Mouse (Mus musculus) neural tube, embryonic 14.5 days (tissue): ENCODE measurements around the gene Ablim2. TPM values are rescaled to one million over a fixed set of nuclear protein-coding genes. Genes with fewer than 3 reads are reported as not detected.
A peak's percentile ranks its signal among the peaks of the same experiment; 100 is the strongest.

Source experiments
- ATAC-seq: fragments of 200-750 bp; cut with Nextera tagmentation; 2 replicates; pipeline ENCODE4 v1.8.0; 2017; ENCODE audit warnings: low read depth, mild to moderate bottlenecking, moderate TSS enrichment, moderate library complexity
- H3K27ac ChIP-seq: fragments of 300-500 bp; sonication (generic); 2 replicates; pipeline ENCODE4 v1.5.1; 2014; ENCODE audit warnings: low read depth, mild to moderate bottlenecking, control low read depth, low read length, moderate library complexity, mixed read lengths
- H3K27me3 ChIP-seq: fragments of 300-500 bp; sonication (generic); 2 replicates; pipeline ENCODE4 v1.6.1; 2014; ENCODE audit warnings: low read length; ENCODE audit not compliant: control insufficient read depth, insufficient read depth
- H3K36me3 ChIP-seq: fragments of 300-500 bp; sonication (generic); 2 replicates; pipeline ENCODE4 v1.6.1; 2014; ENCODE audit warnings: low read length, mixed read lengths; ENCODE audit not compliant: control insufficient read depth, insufficient read depth
- H3K4me1 ChIP-seq: fragments of 300-500 bp; sonication (generic); 2 replicates; pipeline ENCODE4 v1.6.1; 2014; ENCODE audit warnings: low read length; ENCODE audit not compliant: control insufficient read depth, insufficient read depth
- H3K4me2 ChIP-seq: fragments of 300-500 bp; sonication (generic); 2 replicates; pipeline ENCODE4 v1.6.1; 2014; ENCODE audit warnings: mild to moderate bottlenecking, low read depth, low read length, control low read depth
- H3K4me3 ChIP-seq: fragments of 300-500 bp; sonication (generic); 2 replicates; pipeline ENCODE4 v1.5.1; 2014; ENCODE audit warnings: low read depth, low read length, control low read depth, mixed read lengths
- H3K9ac ChIP-seq: fragments of 300-500 bp; sonication (generic); replicated peaks from 2 replicates; pipeline ENCODE4 v1.6.1; 2014; ENCODE audit warnings: low read depth, mild to moderate bottlenecking, control low read depth, low read length, mixed read lengths
- H3K9me3 ChIP-seq: fragments of 300-500 bp; sonication (generic); 2 replicates; pipeline ENCODE4 v1.6.1; 2016; ENCODE audit warnings: low read length; ENCODE audit not compliant: control insufficient read depth
- WGBS: fragments of 180-500 bp; shearing (Covaris S2); extraction: QIAGEN DNeasy Blood & Tissue Kit; methylation state at CpG from one replicate; pipeline ENCODE4 v1.1.7; 2014; 5-methylcytosine and 5-hydroxymethylcytosine counted together
- polyA plus RNA-seq: library from polyadenylated mRNA; unstranded; fragments of >200 nt; fragmentation: Nextera tagmentation; extraction: Ambion mirVana; gene quantifications from 2 replicates; pipeline ENCODE4 v1.2.1, GENCODE M21; 2014

Gene Ablim2
- polyA plus RNA-seq, 1 experiment from 2014 or later = 26.1 TPM

- no peak overlapping the region for H3K27ac ChIP-seq
- no peaks in the 10 kb centered on the region for H3K36me3 ChIP-seq
- WGBS = 80% methylated on average over 6 of the region's 6 CpGs
Measured at GRCm38 (mm10) chr5:35921141-35921540, 163.5 kb downstream of the Ablim2 start.

GRCm38 (mm10) chr5:35921595-35922254 is 164.0 kb downstream of the Ablim2 start:
- no peak for ATAC-seq
- no peaks in the 10 kb centered on the region for H3K9me3 ChIP-seq
- no peak overlapping the region for H3K4me3 ChIP-seq
- H3K27ac ChIP-seq = no peak overlapping the region
- no peaks in the 10 kb centered on the region for H3K36me3 ChIP-seq
- WGBS = 49% methylated on average over 10 of the region's 10 CpGs
- peaks cover 61% of the 10 kb centered on the region for H3K4me1 ChIP-seq
- no peak overlapping the region for H3K9ac ChIP-seq
- H3K4me2 ChIP-seq = no peak overlapping the region
- H3K27me3 ChIP-seq = no peaks in the 10 kb centered on the region

More at GRCm38 (mm10) chr5:35921141-35921540, 163.5 kb downstream of the Ablim2 start:
- no peak overlapping the region for H3K4me2 ChIP-seq
- no peak overlapping the region for H3K4me3 ChIP-seq
- no peaks in the 10 kb centered on the region for H3K9me3 ChIP-seq
- no peak for ATAC-seq
- no peak overlapping the region for H3K9ac ChIP-seq
- peaks cover 56% of the 10 kb centered on the region for H3K4me1 ChIP-seq
- no peaks in the 10 kb centered on the region for H3K27me3 ChIP-seq

- no peak for ATAC-seq
- Histone ChIP-seq H3K4me2 (no peak overlapping the region), H3K4me1 (peaks cover 55% of the 10 kb centered on the region), H3K4me3 (no peak overlapping the region), H3K36me3 (no peaks in the 10 kb centered on the region), H3K27me3 (no peaks in the 10 kb centered on the region), H3K27ac (no peak overlapping the region), H3K9ac (no peak overlapping the region), H3K9me3 (no peaks in the 10 kb centered on the region)
- 87% methylated on average over 6 of the region's 6 CpGs for WGBS
Measured at GRCm38 (mm10) chr5:35923448-35923847, 165.8 kb downstream of the Ablim2 start.

GRCm38 (mm10) chr5:35925171-35925634 is 167.5 kb downstream of the Ablim2 start:
- Histone ChIP-seq H3K36me3 (no peaks in the 10 kb centered on the region), H3K4me3 (no peak overlapping the region), H3K4me2 (no peak overlapping the region), H3K9me3 (no peaks in the 10 kb centered on the region), H3K27me3 (no peaks in the 10 kb centered on the region), H3K9ac (no peak overlapping the region), H3K4me1 (peaks cover 43% of the 10 kb centered on the region), H3K27ac (peak overlapping the region; percentile 1; the same call in 1 of the 2 replicates)
- 19% methylated on average over 12 of the region's 12 CpGs for WGBS
- ATAC-seq = peak; percentile 62

GRCm38 (mm10) chr5:35926511-35926910 is 168.8 kb downstream of the Ablim2 start:
- WGBS = 33% methylated on average over 8 of the region's 8 CpGs
- H3K27ac ChIP-seq = no peak overlapping the region

GRCm38 (mm10) chr5:35931296-35931695 is 173.6 kb downstream of the Ablim2 start:
- Histone ChIP-seq H3K27ac (no peak overlapping the region), H3K9me3 (no peaks in the 10 kb centered on the region), H3K36me3 (peaks cover 3% of the 10 kb centered on the region; the same call in 1 of the 2 replicates), H3K9ac (no peak overlapping the region), H3K27me3 (no peaks in the 10 kb centered on the region), H3K4me2 (no peak overlapping the region), H3K4me3 (no peak overlapping the region), H3K4me1 (peaks cover 7% of the 10 kb centered on the region; the same call in 1 of the 2 replicates)
- ATAC-seq = no peak
- WGBS = 82% methylated on average over 5 of the region's 5 CpGs

More at GRCm38 (mm10) chr5:35926511-35926910, 168.8 kb downstream of the Ablim2 start:
- Histone ChIP-seq H3K9ac (no peak overlapping the region), H3K9me3 (no peaks in the 10 kb centered on the region), H3K36me3 (no peaks in the 10 kb centered on the region), H3K27me3 (no peaks in the 10 kb centered on the region), H3K4me2 (no peak overlapping the region), H3K4me3 (no peak overlapping the region), H3K4me1 (peaks cover 35% of the 10 kb centered on the region)
- ATAC-seq = peak; percentile 22; the same call in 1 of the 2 replicates

- no peaks in the 10 kb centered on the region for H3K27me3 ChIP-seq
- ATAC-seq = no peak
- no peak overlapping the region for H3K27ac ChIP-seq
- H3K4me2 ChIP-seq = no peak overlapping the region
- 71% methylated on average over 10 of the region's 10 CpGs for WGBS
- H3K9ac ChIP-seq = no peak overlapping the region
- no peak overlapping the region for H3K4me3 ChIP-seq
- no peaks in the 10 kb centered on the region for H3K9me3 ChIP-seq
- peaks cover 3% of the 10 kb centered on the region; the same call in 1 of the 2 replicates for H3K36me3 ChIP-seq
- H3K4me1 ChIP-seq = no peaks in the 10 kb centered on the region; the same call in 1 of the 2 replicates
Measured at GRCm38 (mm10) chr5:35933059-35933458, 175.4 kb downstream of the Ablim2 start.

Other genes starting within 250 kb of the Ablim2 start
- gene Cpz, start 232.2 kb upstream of the Ablim2 start, polyA plus RNA-seq = 2.5 TPM in 1 of 2 replicates, not detected in the other
- 6.9 and 7.8 TPM in 2 replicates for gene Trmt44, start 182.8 kb upstream of the Ablim2 start, polyA plus RNA-seq
- gene Acox3, start 174.8 kb upstream of the Ablim2 start, polyA plus RNA-seq = 16.1 and 18.5 TPM in 2 replicates
- 12.6 and 20.4 TPM in 2 replicates for gene Htra3, start 78.1 kb upstream of the Ablim2 start, polyA plus RNA-seq
- 1.3 and 3.9 TPM in 2 replicates for gene Sh3tc1, start 17.9 kb upstream of the Ablim2 start, polyA plus RNA-seq
- 73.7 and 74.1 TPM in 2 replicates for gene Afap1, start 135.4 kb downstream of the Ablim2 start, polyA plus RNA-seq